In genomic region chr19:15910987-15911386, GRCm38 (mm10) we compare ENCODE assay signal across 13 mouse cellular contexts. TPM values are rescaled to one million over a fixed set of nuclear protein-coding genes. Genes with fewer than 3 reads are reported as not detected.
DNase-seq lines count a peak whose midpoint lies in the region; ATAC-seq lines count a peak whose summit lies in the region.
"Had no signal": no experiment of that assay in that cellular context is flagged by ENCODE, and none has a peak within 500 bp of the region (broad histone marks: within the 10 kb centered on the region; RNA-seq: fewer than 3 reads in every experiment).

No protein-coding gene starts in this region.

- H3K27me3 ChIP-seq in kidney, embryonic 16.5 days (ENCODE audit: insufficient read depth, low read length): no peaks in the 10 kb centered on the region
- H3K27me3 ChIP-seq in heart, embryonic 16.5 days (ENCODE audit: control insufficient read depth, insufficient read depth, low read length): no peaks in the 10 kb centered on the region
- no peaks in the 10 kb centered on the region for H3K27me3 ChIP-seq in forebrain, embryonic 13.5 days
- H3K27me3 ChIP-seq: CH12.LX had no signal

- H3K4me3 ChIP-seq in kidney, embryonic 16.5 days (ENCODE audit: low read length): no peak overlapping the region
- H3K4me3 ChIP-seq in heart, embryonic 16.5 days (ENCODE audit: low read length): no peak overlapping the region
- no peak overlapping the region for H3K4me3 ChIP-seq in forebrain, embryonic 13.5 days

- H3K9me3 ChIP-seq in kidney, embryonic 16.5 days (ENCODE audit: low read length): no peaks in the 10 kb centered on the region
- H3K9me3 ChIP-seq in heart, embryonic 16.5 days (replicated peaks; ENCODE audit: control insufficient read depth, low read length): no peaks in the 10 kb centered on the region
- no peaks in the 10 kb centered on the region for H3K9me3 ChIP-seq in forebrain, embryonic 13.5 days (replicated peaks)

- no peak for ATAC-seq in kidney, embryonic 16.5 days (ENCODE audit: low FRiP score, low TSS enrichment)
- peak; percentile 87 for ATAC-seq in heart, embryonic 16.5 days (replicated peaks; ENCODE audit: extremely low read depth, insufficient read depth, low FRiP score)
- no peak for ATAC-seq in forebrain, embryonic 13.5 days
- ATAC-seq: forebrain, embryonic 16.5 days had no signal

- no peak overlapping the region for H3K27ac ChIP-seq in kidney, embryonic 16.5 days (ENCODE audit: low read length)
- H3K27ac ChIP-seq in heart, embryonic 16.5 days (ENCODE audit: low read length): peak overlapping the region; percentile 51; the same call in 1 of the 2 replicates
- no peak overlapping the region for H3K27ac ChIP-seq in forebrain, embryonic 13.5 days

- no peaks in the 10 kb centered on the region for H3K4me1 ChIP-seq in kidney, embryonic 16.5 days (ENCODE audit: insufficient read depth, low read length)
- peaks cover 16% of the 10 kb centered on the region for H3K4me1 ChIP-seq in heart, embryonic 16.5 days (ENCODE audit: control insufficient read depth, insufficient read depth, low read length)
- no peaks in the 10 kb centered on the region for H3K4me1 ChIP-seq in forebrain, embryonic 13.5 days

- H3K9ac ChIP-seq in kidney, embryonic 16.5 days (replicated peaks; ENCODE audit: low read length): no peak overlapping the region
- H3K9ac ChIP-seq in heart, embryonic 16.5 days (ENCODE audit: low read length): no peak overlapping the region
- H3K9ac ChIP-seq in forebrain, embryonic 13.5 days: no peak overlapping the region

- peak; percentile 25 to 38 for DNase-seq in kidney, adult 8-10 months
- DNase-seq in urinary bladder, postnatal 14 days (ENCODE audit: low spot score): peak; percentile 14
- no peak for DNase-seq in urinary bladder, postnatal 36 days (ENCODE audit: low spot score in 2 of 2)
- DNase-seq in adrenal gland, postnatal 25 days: no peak
- DNase-seq: adrenal gland, postnatal 14 days; gastrocnemius, postnatal 36 days; lung, adult 18-20 months; thymus, postnatal 36 days had no signal

- peaks cover 31% of the 10 kb centered on the region for H3K36me3 ChIP-seq in kidney, embryonic 16.5 days (ENCODE audit: insufficient read depth, low read length)
- peaks cover 19% of the 10 kb centered on the region; the same call in 1 of the 2 replicates for H3K36me3 ChIP-seq in heart, embryonic 16.5 days (ENCODE audit: control insufficient read depth, insufficient read depth)
- peaks cover 92% of the 10 kb centered on the region for H3K36me3 ChIP-seq in forebrain, embryonic 13.5 days (ENCODE audit: poor library complexity, severe bottlenecking)

- WGBS in kidney, embryonic 16.5 days: 79% methylated on average over 3 of the region's 3 CpGs
- 42% methylated on average over 3 of the region's 3 CpGs for WGBS in heart, embryonic 16.5 days
- WGBS in forebrain, embryonic 13.5 days: 94% methylated on average over 3 of the region's 3 CpGs

- H3K4me2 ChIP-seq in kidney, embryonic 16.5 days (replicated peaks; ENCODE audit: low read depth, low read length): no peak overlapping the region
- no peak overlapping the region for H3K4me2 ChIP-seq in heart, embryonic 16.5 days (ENCODE audit: low read depth, low read length)
- H3K4me2 ChIP-seq in forebrain, embryonic 13.5 days: no peak overlapping the region

RNA-seq across cellular contexts. Expression of gene Psat1, which starts 36.1 kb away (rescaled TPM):
- polyA plus RNA-seq in kidney, embryonic 16.5 days (2015; fragmentation: Nextera tagmentation; extraction: Ambion mirVana): 86.9 and 88.6 TPM in 2 replicates
- 80.8 and 80.9 TPM in 2 replicates for polyA plus RNA-seq in heart, embryonic 16.5 days (2015; fragmentation: Nextera tagmentation; extraction: Ambion mirVana)
- total RNA-seq in adrenal gland, postnatal 25 days (2021): 64.9 and 81.4 TPM in 2 replicates
- polyA plus RNA-seq in forebrain, embryonic 13.5 days (2015; fragmentation: Nextera tagmentation; extraction: Ambion mirVana): 178 and 188 TPM in 2 replicates

Comparison
In these comparisons a context has a peak if more than half of its experiments do, and no peak if none do; other contexts are left out.
1. DNase-seq: peak in kidney, adult 8-10 months (2 of 2) and urinary bladder, postnatal 14 days (single experiment); none in urinary bladder, postnatal 36 days (0 of 2) and adrenal gland, postnatal 25 days (single experiment).